Mouse (Mus musculus): Measurements from ENCODE around the gene Dixdc1. TPM values are rescaled to one million over a fixed set of nuclear protein-coding genes. Genes with fewer than 3 reads are reported as not detected.

Dixdc1 gene
- polyA plus RNA-seq, 1 experiment from 2014 or later: 20.2 TPM

DNA sequence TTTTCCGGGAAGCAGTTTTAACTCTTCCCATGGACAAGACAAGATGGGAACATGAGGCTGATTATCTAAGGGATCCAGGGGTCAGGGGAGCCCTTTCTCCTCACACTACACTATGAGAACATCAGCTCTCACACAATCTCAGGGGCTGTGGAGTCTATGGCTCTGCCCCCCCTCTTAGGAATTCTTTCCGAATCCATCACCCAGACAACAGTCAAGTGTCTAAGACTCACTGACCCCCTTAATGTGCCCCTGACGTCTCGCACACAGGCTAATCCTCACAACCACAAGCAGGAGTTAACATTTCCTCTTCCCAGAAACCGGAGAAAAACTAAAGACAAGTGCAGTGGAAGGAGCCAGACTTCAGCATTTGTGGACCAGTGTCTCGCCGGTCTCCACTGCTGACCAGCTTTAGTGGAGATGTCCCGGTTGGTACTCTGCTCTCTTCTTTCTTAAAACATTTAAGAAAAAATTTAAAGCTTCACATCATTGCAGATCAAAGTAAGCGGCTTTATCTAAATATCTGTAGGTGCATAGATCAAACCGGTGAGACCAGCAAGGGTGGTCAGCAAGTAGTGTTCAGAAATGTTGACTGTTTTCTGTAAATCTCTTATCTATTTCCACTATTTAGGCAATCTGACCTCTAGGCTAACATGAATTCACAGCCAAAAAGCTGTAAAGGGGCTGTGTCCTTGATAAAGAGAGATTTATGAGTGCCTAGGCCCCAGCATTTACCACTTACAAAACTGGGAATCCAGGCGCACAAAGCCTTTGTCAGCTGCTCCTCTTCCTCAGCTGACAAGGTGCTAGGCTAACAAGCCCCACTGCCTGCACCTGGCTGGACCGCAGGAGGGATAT is 42.2 kb downstream of the Dixdc1 start:
- Histone ChIP-seq H3K36me3 (peaks cover 28% of the 10 kb centered on the region), H3K9ac (peak overlapping the region; percentile 36; the same call in 1 of the 2 replicates), H3K27ac (0 out of 2 replicates have a peak overlapping the region, but pooled peaks have one; percentile 31), H3K4me1 (peaks cover 18% of the 10 kb centered on the region), H3K4me3 (peak overlapping the region; percentile 11; the same call in 1 of the 2 replicates), H3K9me3 (no peaks in the 10 kb centered on the region), H3K4me2 (replicated peaks) (peak overlapping the region; percentile 100), H3K27me3 (peaks cover 10% of the 10 kb centered on the region; the same call in 1 of the 2 replicates)
- no peak for ATAC-seq (ENCODE audit: insufficient number of reproducible peaks, insufficient read depth, low FRiP score, low TSS enrichment)
- 69% methylated on average over 12 of the region's 12 CpGs for WGBS

DNA sequence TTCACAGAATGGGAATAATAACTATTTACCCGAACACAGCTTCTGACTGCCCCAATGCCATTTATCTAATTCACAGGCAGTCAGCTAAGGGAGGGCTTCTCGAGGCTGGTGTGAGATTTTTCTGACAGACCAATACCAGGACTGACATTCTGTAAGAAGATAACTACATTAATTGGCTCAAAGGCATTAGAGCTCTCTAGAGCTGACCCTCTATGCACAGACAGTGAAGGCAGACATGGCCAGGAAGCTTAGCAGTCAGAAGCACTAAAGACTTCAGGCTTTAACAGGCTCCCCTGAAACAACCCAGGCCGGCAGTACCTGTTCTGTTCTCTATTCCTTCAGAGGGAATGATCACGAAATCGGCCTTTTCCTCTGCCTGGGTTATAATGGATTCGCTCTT is 44.2 kb downstream of the Dixdc1 start:
- no peaks in the 10 kb centered on the region for H3K9me3 ChIP-seq
- no peak overlapping the region for H3K9ac ChIP-seq
- H3K27ac ChIP-seq: no peak overlapping the region
- no peak for ATAC-seq (ENCODE audit: insufficient number of reproducible peaks, insufficient read depth, low FRiP score, low TSS enrichment)
- H3K4me2 ChIP-seq (replicated peaks): no peak overlapping the region
- H3K4me1 ChIP-seq: peaks cover 18% of the 10 kb centered on the region
- 86% methylated on average over 6 of the region's 6 CpGs for WGBS
- H3K36me3 ChIP-seq: peaks cover 17% of the 10 kb centered on the region; the same call in 1 of the 2 replicates
- H3K4me3 ChIP-seq: no peak overlapping the region
- peaks cover 10% of the 10 kb centered on the region; the same call in 1 of the 2 replicates for H3K27me3 ChIP-seq

DNA sequence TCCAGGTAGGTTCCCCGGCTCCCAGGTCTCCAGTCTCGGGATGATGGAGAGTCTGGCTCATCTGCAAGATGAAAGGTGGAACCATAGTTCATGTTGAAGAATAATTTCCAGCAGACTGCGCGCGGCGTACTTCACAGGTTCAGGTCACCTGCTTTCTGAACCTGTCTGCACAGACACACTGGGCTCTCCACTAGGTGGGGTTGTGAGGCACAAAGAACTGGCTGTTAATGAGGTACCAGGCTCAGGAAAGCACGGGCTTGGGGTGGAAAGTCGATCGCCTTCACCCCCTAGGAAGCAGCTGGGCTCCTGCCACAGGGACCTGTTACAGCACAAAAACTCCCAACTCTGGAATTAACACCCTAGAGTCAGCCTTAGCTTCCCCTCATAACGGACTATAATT is 45.7 kb downstream of the Dixdc1 start:
- peaks cover 12% of the 10 kb centered on the region for H3K4me1 ChIP-seq
- no peak overlapping the region for H3K9ac ChIP-seq
- no peak overlapping the region for H3K4me3 ChIP-seq
- no peak for ATAC-seq (ENCODE audit: insufficient number of reproducible peaks, insufficient read depth, low FRiP score, low TSS enrichment)
- no peak overlapping the region for H3K4me2 ChIP-seq (replicated peaks)
- H3K9me3 ChIP-seq: no peaks in the 10 kb centered on the region
- H3K27me3 ChIP-seq: no peaks in the 10 kb centered on the region
- peaks cover 20% of the 10 kb centered on the region; the same call in 1 of the 2 replicates for H3K36me3 ChIP-seq
- WGBS: 27% methylated on average over 10 of the region's 10 CpGs
- no peak overlapping the region for H3K27ac ChIP-seq

- H3K4me3 ChIP-seq: no peak overlapping the region
- H3K4me2 ChIP-seq (replicated peaks): no peak overlapping the region
- H3K36me3 ChIP-seq: peaks cover 25% of the 10 kb centered on the region; the same call in 1 of the 2 replicates
- H3K9me3 ChIP-seq: no peaks in the 10 kb centered on the region
- H3K27me3 ChIP-seq: no peaks in the 10 kb centered on the region
- H3K27ac ChIP-seq: no peak overlapping the region
- WGBS: 40% methylated on average over 13 of the region's 13 CpGs
- H3K4me1 ChIP-seq: peaks cover 7% of the 10 kb centered on the region
- ATAC-seq (ENCODE audit: insufficient number of reproducible peaks, insufficient read depth, low FRiP score, low TSS enrichment): 0 out of 2 replicates have a peak, but pooled peaks have one; percentile 19
- no peak overlapping the region for H3K9ac ChIP-seq
Measured at GRCm38 (mm10) chr9:50692626-50693580, 46.4 kb downstream of the Dixdc1 start.

DNA sequence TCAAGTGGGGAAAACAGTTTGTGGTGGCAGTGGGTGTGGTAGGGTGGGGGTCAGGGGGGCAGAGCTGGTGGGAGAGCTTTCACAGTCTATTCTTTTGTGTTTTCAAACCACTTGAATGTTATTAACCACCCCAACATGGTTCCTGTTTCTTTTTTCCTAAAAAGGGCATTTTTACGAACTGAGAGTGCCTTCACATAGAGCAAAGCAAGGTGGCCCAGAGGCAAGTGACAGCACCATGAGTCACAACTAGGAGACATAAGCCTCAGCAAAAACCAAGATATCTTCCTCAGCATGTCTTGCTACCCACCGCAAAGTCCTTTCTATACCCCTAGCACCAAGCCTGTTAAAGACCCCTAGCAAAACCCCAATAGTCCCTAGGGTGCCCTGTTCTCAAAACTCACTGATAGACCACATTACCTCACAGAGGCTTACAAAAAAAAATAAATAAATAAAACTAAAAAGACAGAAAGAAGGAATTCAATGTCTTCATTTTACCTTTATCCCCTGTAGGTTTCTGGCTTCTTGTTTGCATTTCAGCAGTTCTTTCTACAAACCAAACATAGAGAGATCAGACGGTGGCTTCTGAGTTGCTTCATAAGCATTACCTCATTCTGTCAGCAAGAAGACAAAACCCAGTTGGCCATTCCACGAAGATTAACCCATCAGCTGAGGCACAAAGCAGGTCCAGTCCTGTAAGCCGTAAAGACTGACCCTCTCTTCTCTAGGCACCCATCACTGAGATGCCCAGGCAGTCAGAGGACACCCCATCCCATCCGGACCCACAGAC is 52.3 kb downstream of the Dixdc1 start:
- no peaks in the 10 kb centered on the region for H3K27me3 ChIP-seq
- no peak overlapping the region for H3K27ac ChIP-seq
- H3K36me3 ChIP-seq: peaks cover 34% of the 10 kb centered on the region
- ATAC-seq (ENCODE audit: insufficient number of reproducible peaks, insufficient read depth, low FRiP score, low TSS enrichment): no peak
- H3K9ac ChIP-seq: no peak overlapping the region
- H3K9me3 ChIP-seq: no peaks in the 10 kb centered on the region
- H3K4me1 ChIP-seq: no peaks in the 10 kb centered on the region
- H3K4me3 ChIP-seq: no peak overlapping the region
- no peak overlapping the region for H3K4me2 ChIP-seq (replicated peaks)
- 88% methylated on average over 6 of the region's 6 CpGs for WGBS

DNA sequence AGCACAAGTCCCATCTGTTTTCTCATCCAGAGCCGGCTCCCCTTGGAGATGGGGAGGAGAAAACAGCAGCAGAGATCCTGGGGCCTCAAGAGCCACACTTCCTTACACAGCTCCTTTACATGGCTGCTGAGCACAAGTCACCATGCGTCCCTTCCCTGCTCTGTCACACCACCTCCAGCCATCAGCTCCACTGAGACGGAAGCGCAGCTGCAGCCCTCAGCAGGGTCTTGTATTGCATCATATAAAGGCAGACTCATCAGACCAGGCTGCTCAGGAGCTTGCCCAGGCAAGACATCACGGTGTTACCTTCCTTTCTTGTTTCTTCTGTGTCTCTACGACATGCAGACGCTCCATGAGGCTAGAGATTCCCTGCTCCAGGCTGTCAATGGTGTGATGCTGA is 57.6 kb downstream of the Dixdc1 start:
- no peak for ATAC-seq (ENCODE audit: insufficient number of reproducible peaks, insufficient read depth, low FRiP score, low TSS enrichment)
- Histone ChIP-seq H3K9ac (no peak overlapping the region), H3K36me3 (peaks cover 55% of the 10 kb centered on the region), H3K4me1 (no peaks in the 10 kb centered on the region), H3K9me3 (no peaks in the 10 kb centered on the region), H3K27me3 (no peaks in the 10 kb centered on the region), H3K4me2 (replicated peaks) (no peak overlapping the region), H3K27ac (no peak overlapping the region), H3K4me3 (no peak overlapping the region)
- WGBS: 72% methylated on average over 7 of the region's 7 CpGs

DNA sequence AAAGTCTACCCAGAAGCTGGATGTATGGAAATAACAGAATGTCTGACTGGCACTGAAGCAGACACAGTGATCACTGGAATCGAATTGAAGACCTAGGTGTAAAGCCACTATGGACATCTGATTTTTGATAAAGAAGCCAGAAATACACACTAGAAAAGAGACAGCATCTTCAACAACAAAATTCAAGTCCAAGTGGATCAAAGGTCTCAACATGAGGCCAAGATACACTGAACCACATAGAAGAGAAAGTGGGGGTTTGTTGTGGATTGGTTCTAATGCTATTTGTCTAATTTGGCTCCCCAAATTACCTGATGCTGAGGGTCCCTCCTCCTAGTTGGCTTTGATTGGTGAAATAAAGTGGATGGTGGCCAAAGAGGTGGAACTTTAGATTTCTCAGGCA is 59.9 kb downstream of the Dixdc1 start:
- Histone ChIP-seq H3K4me1 (no peaks in the 10 kb centered on the region), H3K4me2 (replicated peaks) (no peak overlapping the region), H3K27me3 (no peaks in the 10 kb centered on the region), H3K4me3 (no peak overlapping the region), H3K9ac (no peak overlapping the region), H3K36me3 (peaks cover 59% of the 10 kb centered on the region), H3K27ac (no peak overlapping the region), H3K9me3 (no peaks in the 10 kb centered on the region)
- no peak for ATAC-seq (ENCODE audit: insufficient number of reproducible peaks, insufficient read depth, low FRiP score, low TSS enrichment)
- WGBS: 86% methylated on average over 1 of the region's 1 CpGs

DNA sequence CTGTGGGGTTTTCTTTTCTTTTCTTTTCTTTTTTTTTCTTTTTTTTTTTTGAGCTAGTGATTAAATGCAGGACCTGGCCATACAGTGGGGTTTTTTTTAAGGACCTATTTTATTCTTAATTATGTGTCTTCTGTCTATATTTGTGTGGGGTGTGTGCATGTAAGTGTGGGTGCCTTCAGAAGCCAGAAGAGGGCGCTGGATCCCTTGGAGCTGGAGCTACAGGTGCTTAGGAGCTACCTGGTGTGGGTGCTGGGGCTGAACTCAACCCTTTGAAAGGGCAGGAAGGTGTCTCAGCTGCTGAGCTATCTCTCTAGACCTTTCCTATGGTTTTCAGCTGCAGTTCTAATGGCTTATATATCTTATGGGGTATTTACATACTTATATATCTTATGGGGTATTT is 64.5 kb downstream of the Dixdc1 start:
- Histone ChIP-seq H3K9me3 (no peaks in the 10 kb centered on the region), H3K27me3 (no peaks in the 10 kb centered on the region), H3K4me3 (no peak overlapping the region), H3K27ac (no peak overlapping the region), H3K36me3 (peaks cover 20% of the 10 kb centered on the region), H3K9ac (no peak overlapping the region), H3K4me1 (no peaks in the 10 kb centered on the region), H3K4me2 (replicated peaks) (no peak overlapping the region)
- ATAC-seq (ENCODE audit: insufficient number of reproducible peaks, insufficient read depth, low FRiP score, low TSS enrichment): no peak
- 16% methylated on average over 1 of the region's 1 CpGs for WGBS

DNA sequence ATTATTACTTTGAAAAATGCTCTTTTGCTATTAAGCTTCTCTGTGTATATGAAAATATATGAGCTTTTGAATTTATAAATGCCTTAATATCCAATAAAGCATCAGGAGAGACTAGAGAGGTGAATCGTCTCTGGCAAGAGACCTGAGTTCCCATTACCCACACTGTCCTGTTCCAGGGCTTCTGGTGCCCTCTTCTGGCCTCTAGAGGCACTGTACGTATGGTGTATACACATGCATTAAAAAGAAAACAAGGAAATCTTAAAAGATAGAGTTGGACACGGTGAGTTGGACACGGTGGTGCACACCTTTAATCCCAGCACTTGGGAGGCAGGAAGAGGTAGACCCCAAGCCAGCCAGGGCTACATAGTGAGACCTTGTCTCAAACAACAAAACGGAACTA is 68.6 kb downstream of the Dixdc1 start:
- H3K4me3 ChIP-seq: no peak overlapping the region
- no peak overlapping the region for H3K27ac ChIP-seq
- no peaks in the 10 kb centered on the region for H3K27me3 ChIP-seq
- H3K9me3 ChIP-seq: no peaks in the 10 kb centered on the region
- H3K4me2 ChIP-seq (replicated peaks): no peak overlapping the region
- peaks cover 30% of the 10 kb centered on the region for H3K36me3 ChIP-seq
- WGBS: 37% methylated on average over 5 of the region's 5 CpGs
- no peak overlapping the region for H3K9ac ChIP-seq
- ATAC-seq (ENCODE audit: insufficient number of reproducible peaks, insufficient read depth, low FRiP score, low TSS enrichment): 0 out of 2 replicates have a peak, but pooled peaks have one; percentile 47
- H3K4me1 ChIP-seq: no peaks in the 10 kb centered on the region

DNA sequence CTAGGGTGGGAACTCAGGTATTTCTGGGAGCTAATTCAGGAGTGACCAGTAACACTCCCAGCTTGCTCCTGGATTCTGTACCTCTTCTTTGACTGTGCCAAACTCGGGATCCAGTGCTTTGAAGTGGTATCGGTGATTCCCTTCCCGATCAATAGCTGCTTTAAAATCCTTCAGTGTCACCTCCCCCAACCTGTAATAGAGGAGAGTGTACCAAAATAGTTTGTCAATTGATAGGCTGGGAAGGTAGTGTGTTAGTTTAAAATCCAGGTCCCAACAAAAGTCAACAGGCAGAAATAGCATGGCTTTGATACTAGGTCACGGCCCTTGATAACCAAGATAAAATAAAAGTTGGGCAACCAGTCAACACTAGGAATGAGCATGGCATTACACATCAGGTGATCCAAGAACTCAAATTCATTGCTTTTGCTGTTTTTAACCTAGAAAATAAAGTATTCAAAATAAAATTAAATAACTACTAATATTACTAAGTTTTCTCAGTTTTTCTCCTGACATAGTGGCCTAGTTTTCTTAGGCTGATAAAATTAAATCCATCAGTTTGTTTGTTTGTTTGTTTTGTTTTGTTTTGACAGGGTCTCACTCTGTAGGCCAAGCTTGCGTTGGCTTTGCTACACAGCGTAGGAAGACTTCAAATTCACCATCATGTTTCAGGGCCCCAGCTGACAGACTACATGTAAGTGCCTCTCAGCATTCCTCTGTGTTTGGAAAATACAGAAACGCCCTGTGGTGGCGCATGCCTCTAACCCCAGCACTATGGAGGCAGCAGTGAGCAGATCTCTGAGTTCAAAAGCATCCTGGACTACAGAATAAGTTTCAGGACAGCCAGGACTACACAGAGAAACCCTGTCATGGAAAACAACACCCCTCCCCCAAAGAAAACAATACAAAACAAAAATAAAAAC is 71.5 kb downstream of the Dixdc1 start:
- Histone ChIP-seq H3K27ac (no peak overlapping the region), H3K9ac (no peak overlapping the region), H3K9me3 (no peaks in the 10 kb centered on the region), H3K4me2 (replicated peaks) (no peak overlapping the region), H3K27me3 (no peaks in the 10 kb centered on the region), H3K4me3 (no peak overlapping the region), H3K4me1 (no peaks in the 10 kb centered on the region), H3K36me3 (peaks cover 39% of the 10 kb centered on the region)
- ATAC-seq (ENCODE audit: insufficient number of reproducible peaks, insufficient read depth, low FRiP score, low TSS enrichment): no peak
- WGBS: 79% methylated on average over 8 of the region's 8 CpGs
